Mouse (Mus musculus) natural killer cell, adult 2 months (primary cell): ENCODE measurements around the gene Rassf8.

Experiments
- DNase-seq, 2 experiments: peaks; one replicate each; pipeline ENCODE4 v3.0.0; 2022; ENCODE audit warnings: low spot score in 2 of 2

The Rassf8 gene

DNA sequence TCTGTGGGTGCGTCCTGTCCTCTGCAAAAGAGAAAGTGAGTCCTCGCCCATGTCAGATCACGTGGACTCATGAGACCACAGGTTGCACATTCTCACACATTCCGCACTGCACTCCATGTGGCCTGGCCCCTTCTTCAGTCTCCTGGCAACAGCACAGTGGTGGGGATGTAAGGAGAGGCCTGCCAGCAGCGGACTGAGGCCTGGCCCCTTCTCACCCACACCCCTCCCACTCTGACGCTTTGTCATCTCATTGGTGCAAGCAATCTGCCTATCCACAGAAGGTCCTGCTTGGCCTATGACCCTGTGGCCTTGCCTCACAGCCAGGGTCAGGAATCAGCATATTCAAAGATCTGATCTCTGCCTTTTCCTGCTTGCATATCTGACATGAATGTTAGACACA is 76.6 kb downstream of the Rassf8 start:
- no peak for DNase-seq

DNA sequence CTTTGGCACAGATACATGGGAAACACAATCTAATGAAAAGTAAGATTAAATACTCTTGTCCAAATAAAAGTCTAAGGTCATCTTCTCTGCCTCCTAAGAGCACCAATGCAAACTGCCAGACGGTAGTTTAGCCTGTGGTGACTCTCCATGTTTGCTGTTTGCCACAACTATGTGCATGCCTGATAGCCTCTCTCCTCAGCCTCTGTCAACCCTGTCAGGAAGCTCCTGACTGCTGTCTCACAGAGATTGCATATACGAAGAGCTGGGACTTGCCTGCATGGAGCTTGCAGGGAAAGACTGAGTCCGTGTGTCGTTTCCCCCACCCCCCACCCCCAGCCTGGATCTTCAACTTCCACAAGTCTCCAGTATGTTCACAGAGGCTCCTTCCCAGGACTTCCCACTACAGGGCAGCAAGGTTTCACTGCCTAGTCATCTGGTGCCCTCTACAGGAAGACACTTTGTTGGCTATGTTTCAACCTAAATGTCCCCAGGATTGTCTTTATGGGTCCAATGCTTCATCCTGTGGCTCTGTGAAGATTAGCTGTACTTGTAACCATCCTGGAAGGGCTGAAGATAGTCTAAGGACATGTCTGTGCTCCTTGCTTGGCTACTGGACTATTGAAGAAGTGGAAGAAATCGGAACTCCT is 77.2 kb downstream of the Rassf8 start:
- no peak for DNase-seq

GRCm38 (mm10) chr6:145826305-145826704 is 79.8 kb downstream of the Rassf8 start:
- DNase-seq, result no peak

DNA sequence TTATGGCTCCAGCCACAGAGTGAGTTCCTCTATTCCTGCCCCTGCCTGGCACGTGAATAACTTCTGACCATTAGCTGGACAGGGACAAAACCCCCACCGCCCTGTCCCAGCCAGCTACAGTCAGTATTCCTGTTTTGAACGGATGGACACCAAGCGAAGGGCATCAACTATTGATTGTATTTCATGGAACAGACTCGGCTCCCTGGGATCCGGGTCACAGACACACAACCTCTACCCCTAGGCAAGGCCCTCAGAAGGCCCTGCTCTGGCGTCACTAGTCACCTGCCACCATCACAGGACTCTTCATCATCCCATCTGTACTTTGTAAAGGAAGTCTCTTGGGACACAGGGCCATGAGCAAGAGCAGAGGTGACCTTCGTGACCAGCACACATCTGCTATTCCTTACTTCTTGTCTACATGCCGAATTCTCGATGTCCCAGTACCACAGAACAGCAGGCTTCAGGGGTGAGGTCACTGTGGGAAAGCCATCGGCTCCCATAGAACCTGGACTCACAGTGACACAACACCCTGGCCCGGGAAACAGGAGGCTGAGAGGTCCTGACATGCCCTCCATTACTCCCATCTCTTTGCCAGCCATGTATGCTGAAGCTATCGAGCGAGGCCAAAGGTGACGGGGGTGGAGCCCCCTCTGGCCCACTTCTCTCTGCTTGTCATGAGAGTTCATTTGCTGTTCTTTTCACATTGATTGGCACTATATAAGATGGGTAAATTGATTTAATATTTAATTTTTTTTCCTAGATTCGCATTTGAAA is 82.7 kb downstream of the Rassf8 start:
- no peak for DNase-seq

DNA sequence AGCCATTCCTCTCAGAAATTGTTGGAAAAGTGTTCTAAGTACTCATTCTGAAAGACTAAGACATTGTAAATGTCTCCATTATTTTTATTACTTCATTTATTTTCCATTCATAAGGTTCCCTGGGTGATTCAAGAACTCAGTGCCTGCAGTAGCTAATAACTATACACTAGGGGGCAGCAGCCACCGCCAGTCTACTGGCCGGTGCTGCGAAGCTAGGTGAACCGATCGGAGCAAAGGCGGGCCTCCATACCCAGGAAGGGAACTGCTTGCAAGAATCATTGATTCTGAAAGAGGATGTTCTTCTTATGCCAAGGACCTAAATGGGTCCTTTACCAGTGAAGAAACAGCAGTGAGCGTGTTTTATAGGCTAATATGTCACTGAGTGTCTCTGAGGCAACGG is 83.6 kb downstream of the Rassf8 start:
- peak; percentile 55 to 75 for DNase-seq

GRCm38 (mm10) chr6:145830617-145831016 is 84.1 kb downstream of the Rassf8 start:
- peak in 1 of 2 experiments; percentile 16 for DNase-seq

- no peak for DNase-seq
Measured at GRCm38 (mm10) chr6:145832927-145833326, 86.4 kb downstream of the Rassf8 start.

GRCm38 (mm10) chr6:145835359-145835758 is 88.8 kb downstream of the Rassf8 start:
- peak in 1 of 2 experiments; percentile 64 for DNase-seq

GRCm38 (mm10) chr6:145845611-145846010 is 99.1 kb downstream of the Rassf8 start:
- peak in 1 of 2 experiments; percentile 75 for DNase-seq

GRCm38 (mm10) chr6:145846076-145846475 is 99.5 kb downstream of the Rassf8 start:
- DNase-seq, result no peak

GRCm38 (mm10) chr6:145846948-145847347 is 100.4 kb downstream of the Rassf8 start:
- no peak for DNase-seq

GRCm38 (mm10) chr6:145847661-145848060 is 101.1 kb downstream of the Rassf8 start:
- no peak for DNase-seq

DNA sequence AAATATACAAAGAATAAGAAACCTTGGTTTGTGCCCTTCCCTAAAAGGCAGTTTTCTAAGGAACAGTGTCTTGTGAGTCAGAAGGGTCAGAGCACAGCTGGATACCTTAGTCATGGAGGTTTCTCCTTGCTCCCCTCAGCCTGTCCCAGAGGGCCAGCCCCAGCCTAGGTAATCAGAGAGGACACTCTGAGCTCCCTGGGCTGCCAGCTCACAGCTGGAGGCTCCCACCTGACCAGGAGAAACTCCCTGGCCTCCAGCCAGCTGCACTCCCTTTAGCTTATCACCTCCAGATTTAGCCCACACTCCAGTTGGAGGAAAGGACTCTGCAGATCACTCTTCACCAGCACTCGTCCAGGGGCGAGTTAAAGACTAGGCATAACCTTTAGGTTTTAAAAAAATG is 104.2 kb downstream of the Rassf8 start:
- no peak for DNase-seq

- DNase-seq, result no peak
Measured at GRCm38 (mm10) chr6:145851956-145852355, 105.4 kb downstream of the Rassf8 start.

- no peak for DNase-seq
Measured at GRCm38 (mm10) chr6:145852708-145853107, 106.2 kb downstream of the Rassf8 start.

DNA sequence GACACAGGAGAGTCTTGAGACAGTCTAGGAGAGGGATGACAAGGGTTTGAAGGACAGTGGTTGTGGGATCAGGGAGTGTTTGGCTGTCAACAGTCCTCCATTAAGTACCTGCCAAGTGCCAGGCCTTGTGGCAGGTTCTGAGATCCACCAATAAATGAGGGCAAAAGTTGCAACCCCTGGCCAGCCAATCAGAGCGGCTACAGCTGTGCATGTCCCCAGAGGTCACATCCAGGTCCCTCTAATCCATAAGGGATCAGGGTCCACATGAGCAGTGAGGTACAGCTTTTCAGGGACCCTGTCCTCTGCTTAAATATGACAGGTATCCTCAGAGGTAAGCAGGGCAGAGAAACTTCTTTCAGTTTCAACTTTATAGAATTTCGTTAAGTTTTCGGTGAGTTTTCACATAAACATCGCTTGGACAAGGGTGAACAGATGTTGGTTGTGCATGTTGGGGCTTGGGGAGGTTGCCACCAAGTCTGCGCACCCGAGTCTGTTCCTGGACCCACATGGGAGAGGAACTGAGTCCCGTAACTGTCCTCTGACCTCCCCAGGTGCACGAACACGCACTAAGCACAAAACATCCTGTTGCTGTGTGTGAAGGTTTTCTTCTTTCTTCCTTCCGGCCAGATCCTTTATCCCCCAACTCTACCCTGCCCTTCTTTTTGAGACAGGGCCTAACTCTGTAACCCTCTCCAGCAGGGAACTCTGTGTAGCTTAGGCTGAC is 107.0 kb downstream of the Rassf8 start:
- no peak for DNase-seq

- no peak for DNase-seq
Measured at GRCm38 (mm10) chr6:145854756-145855155, 108.2 kb downstream of the Rassf8 start.

DNA sequence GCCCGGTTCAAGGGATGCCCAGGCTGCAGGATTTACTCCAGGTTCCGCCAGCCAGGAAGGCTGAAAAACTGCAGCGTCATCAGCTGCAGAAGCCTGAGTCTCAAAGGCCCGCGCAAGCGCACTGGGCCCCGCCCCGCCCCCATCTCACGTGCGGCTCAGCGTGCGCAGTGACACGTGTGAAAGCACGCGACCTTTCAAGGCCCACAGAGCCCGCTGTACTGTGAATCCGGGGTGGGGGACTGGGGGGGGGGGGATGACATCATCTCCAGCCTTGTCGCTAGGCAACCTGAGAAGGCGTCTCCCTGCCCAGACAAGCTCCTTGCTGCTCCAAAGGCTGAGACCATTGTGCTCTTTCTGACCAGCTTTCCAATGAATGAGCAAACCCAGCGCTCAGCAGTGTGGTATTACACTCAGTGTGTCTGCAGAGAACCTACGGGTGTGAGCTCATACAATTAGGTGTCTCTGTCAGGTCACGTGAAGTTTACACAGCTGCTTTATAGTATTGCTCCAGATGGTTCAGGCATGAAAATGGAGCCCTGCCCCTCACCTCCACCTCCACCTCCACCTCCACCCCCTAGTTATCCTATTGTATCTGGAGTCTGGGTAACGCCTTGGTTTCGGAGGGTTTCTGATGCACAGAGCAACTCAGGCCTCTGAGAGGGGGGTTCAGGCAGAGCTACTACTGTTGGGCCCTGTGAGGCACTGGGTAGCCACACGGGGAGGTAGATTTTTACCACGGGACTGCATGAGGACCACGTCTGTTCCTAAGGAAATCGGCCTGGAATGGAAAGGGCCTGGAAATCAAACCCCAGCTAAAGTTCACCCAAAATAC is 109.4 kb downstream of the Rassf8 start:
- DNase-seq, result peak; percentile 87 to 95

DNA sequence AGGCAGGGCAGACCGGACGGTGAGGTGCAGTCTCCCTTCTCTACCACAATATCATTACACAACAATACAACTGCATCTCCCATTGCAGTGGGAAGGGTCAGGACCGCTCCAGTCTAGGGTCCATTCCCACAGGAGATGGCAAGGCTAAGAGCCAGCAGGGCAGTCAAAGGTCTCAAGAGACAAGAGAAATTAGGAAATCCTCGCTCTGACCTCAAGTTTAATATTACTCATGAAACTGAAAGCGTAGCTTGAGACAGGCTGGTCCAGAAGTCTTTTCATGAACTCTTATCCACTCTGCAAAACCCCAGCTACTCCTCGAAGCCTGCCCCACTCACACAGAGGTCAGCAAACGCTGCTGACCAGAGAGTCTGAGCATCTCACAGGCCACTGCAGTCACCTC is 110.9 kb downstream of the Rassf8 start:
- DNase-seq, result no peak

GRCm38 (mm10) chr6:145858414-145858813 is 111.9 kb downstream of the Rassf8 start:
- DNase-seq, result no peak

GRCm38 (mm10) chr6:145860350-145860749 is 113.8 kb downstream of the Rassf8 start:
- DNase-seq, result peak; percentile 24 to 57
